In the genomic region with DNA sequence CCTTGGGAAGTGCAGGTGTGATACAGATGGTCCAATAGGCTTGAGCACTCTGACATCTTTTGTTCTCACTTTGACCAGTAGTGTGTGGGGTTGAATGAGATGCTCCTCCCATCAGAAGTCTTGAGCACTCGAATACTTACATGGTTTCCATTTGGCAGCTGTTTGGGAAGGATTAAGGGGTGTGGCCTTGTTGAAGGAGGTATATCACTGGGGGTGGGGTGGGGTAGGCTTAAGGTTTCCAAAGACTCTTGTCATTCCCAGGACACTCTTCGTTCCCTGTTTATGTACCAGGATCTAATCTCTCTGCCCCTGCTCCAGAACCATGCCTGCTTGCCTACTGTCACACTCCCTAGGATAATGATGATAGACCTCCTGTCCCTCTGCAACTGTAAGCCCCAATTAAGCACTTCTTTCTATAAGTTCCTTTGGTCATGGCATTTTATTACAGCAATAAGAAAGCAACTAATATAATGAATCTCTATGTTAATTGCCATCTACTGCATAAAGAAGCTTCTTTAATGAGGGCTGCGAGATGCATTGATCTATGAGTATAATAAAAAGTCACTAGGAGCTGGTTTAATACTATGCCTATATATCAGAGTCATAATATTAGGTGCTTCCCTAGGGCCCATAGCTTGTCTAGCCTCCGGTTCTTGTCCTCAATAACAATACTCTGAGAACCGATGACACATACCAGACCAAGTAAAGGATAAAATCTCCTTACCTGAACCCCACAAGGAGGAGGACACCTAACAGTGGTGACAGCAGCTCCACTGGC, we compare ENCODE assay signal across 26 mouse cellular contexts. TPM values are rescaled to one million over a fixed set of nuclear protein-coding genes. Genes with fewer than 3 reads are reported as not detected.
"Had no signal": no experiment of that assay in that cellular context is flagged by ENCODE, and none has a peak within 500 bp of the region (broad histone marks: within the 10 kb centered on the region; RNA-seq: fewer than 3 reads in every experiment).

No protein-coding gene starts in this region.

- H3K36me3 ChIP-seq: liver, embryonic 13.5 days; liver, embryonic 15.5 days; midbrain, embryonic 12.5 days; neural tube, embryonic 12.5 days had no signal

- H3K4me3 ChIP-seq: liver, embryonic 13.5 days; liver, embryonic 15.5 days; midbrain, embryonic 12.5 days; myocyte; neural tube, embryonic 12.5 days had no signal

- DNase-seq: liver, embryonic 13.5 days; lung, adult 18-20 months; lung, embryonic 14.5 days; lung, postnatal 10 days; lung, postnatal 4 days; midbrain, embryonic 14.5 days; retina, postnatal 1 day; right cerebral cortex, adult 18-20 months; right cerebral cortex, postnatal 25 days; right cerebral cortex, postnatal 4 days; spleen, adult 18-20 months; thymus, adult 18-20 months; thymus, postnatal 14 days; thymus, postnatal 36 days had no signal

- H3K27me3 ChIP-seq: midbrain, embryonic 12.5 days; neural tube, embryonic 12.5 days had no signal

- H3K4me2 ChIP-seq: liver, embryonic 13.5 days; liver, embryonic 15.5 days; lung, embryonic 14.5 days; midbrain, embryonic 12.5 days; neural tube, embryonic 12.5 days had no signal

- H3K9me3 ChIP-seq: liver, embryonic 13.5 days; liver, embryonic 15.5 days; midbrain, embryonic 12.5 days; neural tube, embryonic 12.5 days had no signal

- H3K9ac ChIP-seq: liver, embryonic 13.5 days; liver, embryonic 15.5 days; lung, embryonic 14.5 days; midbrain, embryonic 12.5 days; neural tube, embryonic 12.5 days had no signal

- ATAC-seq: midbrain, embryonic 16.5 days had no signal

- H3K4me1 ChIP-seq: liver, embryonic 13.5 days; liver, embryonic 15.5 days; midbrain, embryonic 12.5 days; neural tube, embryonic 12.5 days had no signal

- H3K27ac ChIP-seq: liver, embryonic 13.5 days; liver, embryonic 15.5 days; midbrain, embryonic 12.5 days; neural tube, embryonic 12.5 days had no signal

RNA-seq across cellular contexts. Expression of a gene that starts 20.8 kb away (rescaled TPM):
- total RNA-seq: megakaryocyte, adult 5-6 weeks; megakaryocyte-erythroid progenitor cell, adult 5-6 weeks had no signal
- polyA plus RNA-seq: liver, embryonic 13.5 days; liver, embryonic 15.5 days; lung, embryonic 14.5 days; lung, embryonic 16.5 days; midbrain, embryonic 12.5 days; midbrain, embryonic 14.5 days; midbrain, embryonic 16.5 days; myocyte; neural tube, embryonic 12.5 days; small intestine, adult 2 months; stomach, embryonic 14.5 days; stomach, embryonic 16.5 days; thymus, postnatal 0 days had no signal
